Mouse (Mus musculus): Measurements from ENCODE around the gene Scgb1b10. TPM values are rescaled to one million over a fixed set of nuclear protein-coding genes. Genes with fewer than 3 reads are reported as not detected.

Gene Scgb1b10
- polyA plus RNA-seq (2012; rRNA removed) = not detected in 2 replicates

DNA sequence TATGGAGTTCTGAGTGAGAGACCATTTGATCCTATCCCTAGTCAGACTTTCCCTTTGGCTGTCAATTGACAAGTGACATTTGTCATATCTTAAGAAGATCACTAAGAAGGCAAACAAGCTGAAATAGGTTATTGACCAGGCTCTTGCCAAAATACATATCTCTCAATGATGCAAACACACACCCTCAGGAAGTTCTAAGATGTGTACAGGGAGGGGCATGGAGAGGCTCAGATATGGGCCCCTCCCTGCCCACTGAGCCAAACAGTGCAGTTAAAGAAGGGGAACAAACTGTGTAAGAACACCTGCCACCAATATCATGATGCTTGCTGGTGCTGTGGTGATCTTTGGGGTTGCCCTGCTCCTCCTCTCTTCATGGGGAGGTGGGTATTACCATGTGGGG lies at the start of gene Scgb1b10:
Scgb1b10 (plus strand) TSS at position 301 of the 400 bp plus-strand sequence.

Other genes with a start within 250 kb of the Scgb1b10 start
- not detected in 2 replicates for gene Scgb2b11, start 110.3 kb downstream of the Scgb1b10 start, polyA plus RNA-seq (2012; rRNA removed)
- not detected in 2 replicates for gene Scgb1b11, start 122.0 kb downstream of the Scgb1b10 start, polyA plus RNA-seq (2012; rRNA removed)
- gene Scgb2b12, start 226.4 kb downstream of the Scgb1b10 start, polyA plus RNA-seq (2012; rRNA removed) = not detected in 2 replicates
- not detected in 2 replicates for gene Scgb1b12, start 233.3 kb downstream of the Scgb1b10 start, polyA plus RNA-seq (2012; rRNA removed)